Mouse (Mus musculus) kidney, adult 2 months (tissue): Measurements from ENCODE around the gene Hook2.

ENCODE experiments used
- CTCF ChIP-seq: fragments of 200-500 bp; conservative IDR thresholded peaks from 2 replicates; pipeline ENCODE4 v1.5.1; 2011; ENCODE audit warnings: low read depth, mild to moderate bottlenecking, control low read depth, low read length, moderate library complexity, mixed read lengths; ENCODE audit not compliant: insufficient read depth, insufficient read length
- POLR2A ChIP-seq: fragments of 200-500 bp; IDR thresholded peaks from one replicate; pipeline ENCODE4 v1.6.1; 2011; ENCODE audit warnings: low read depth, low read length, control low read depth

DNA sequence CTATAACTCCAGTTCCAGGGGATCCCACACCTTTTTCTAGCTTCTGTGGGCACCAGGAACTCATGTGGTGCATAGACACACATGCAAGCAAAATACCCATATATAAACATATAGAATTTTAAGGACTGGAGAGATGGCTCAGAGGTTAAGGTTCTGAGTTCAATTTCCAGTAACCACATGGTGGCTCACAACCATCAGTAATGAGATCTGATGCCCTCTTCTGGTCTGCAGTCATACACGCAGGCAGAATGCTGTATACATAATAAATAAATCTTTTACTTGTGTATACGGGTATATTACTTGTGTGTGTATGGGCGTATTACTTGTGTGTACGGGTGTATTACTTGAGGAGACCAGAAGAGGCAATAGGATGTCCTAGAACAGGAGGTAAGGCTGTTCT is 26.5 kb upstream of the Hook2 start:
- no peak for TF ChIP-seq CTCF
- TF ChIP-seq POLR2A: no peak
